Mouse (Mus musculus) CD8-positive naive resting alpha-beta T cell, adult 2 months (primary cell): Measurements from ENCODE around the gene Sertad3.
"Not testable (repeated sequence)": the region's sequence is repeated elsewhere in the genome, so short reads cannot be mapped to it uniquely, and the experiment has no call there.

Experiments used
- DNase-seq, 2 experiments: peaks; one replicate each; pipeline ENCODE4 v3.0.0; 2022; ENCODE audit warnings: low read depth in 2 of 2, low spot score in 2 of 2

The Sertad3 gene

GRCm38 (mm10) chr7:27490543-27491329 lies 17.2 kb downstream of the Sertad3 start:
- peak; percentile 83 to 90 for DNase-seq

GRCm38 (mm10) chr7:27491856-27492255 lies 18.3 kb downstream of the Sertad3 start:
- DNase-seq = no peak

GRCm38 (mm10) chr7:27493022-27493421 lies 19.5 kb downstream of the Sertad3 start:
- DNase-seq = no peak

DNA sequence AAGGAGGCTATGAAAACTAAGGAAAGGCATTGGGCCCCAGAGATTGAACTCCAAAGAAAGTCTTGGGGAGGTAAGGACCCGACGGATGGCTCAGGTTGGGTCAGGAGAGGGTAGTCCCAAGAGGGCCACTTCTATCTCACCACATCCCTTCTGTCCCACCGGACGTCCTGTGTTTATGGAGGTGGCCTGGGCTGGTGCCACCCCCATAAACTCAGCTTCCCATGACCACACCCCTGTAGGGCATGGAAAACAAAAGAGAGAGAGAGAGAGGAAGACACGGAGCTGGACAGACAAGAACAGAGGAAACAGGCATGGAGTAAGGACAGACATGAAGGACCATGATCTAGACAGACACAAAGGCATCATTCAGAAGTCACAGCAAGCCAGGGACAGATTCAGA lies 19.9 kb downstream of the Sertad3 start:
- DNase-seq = no peak

DNA sequence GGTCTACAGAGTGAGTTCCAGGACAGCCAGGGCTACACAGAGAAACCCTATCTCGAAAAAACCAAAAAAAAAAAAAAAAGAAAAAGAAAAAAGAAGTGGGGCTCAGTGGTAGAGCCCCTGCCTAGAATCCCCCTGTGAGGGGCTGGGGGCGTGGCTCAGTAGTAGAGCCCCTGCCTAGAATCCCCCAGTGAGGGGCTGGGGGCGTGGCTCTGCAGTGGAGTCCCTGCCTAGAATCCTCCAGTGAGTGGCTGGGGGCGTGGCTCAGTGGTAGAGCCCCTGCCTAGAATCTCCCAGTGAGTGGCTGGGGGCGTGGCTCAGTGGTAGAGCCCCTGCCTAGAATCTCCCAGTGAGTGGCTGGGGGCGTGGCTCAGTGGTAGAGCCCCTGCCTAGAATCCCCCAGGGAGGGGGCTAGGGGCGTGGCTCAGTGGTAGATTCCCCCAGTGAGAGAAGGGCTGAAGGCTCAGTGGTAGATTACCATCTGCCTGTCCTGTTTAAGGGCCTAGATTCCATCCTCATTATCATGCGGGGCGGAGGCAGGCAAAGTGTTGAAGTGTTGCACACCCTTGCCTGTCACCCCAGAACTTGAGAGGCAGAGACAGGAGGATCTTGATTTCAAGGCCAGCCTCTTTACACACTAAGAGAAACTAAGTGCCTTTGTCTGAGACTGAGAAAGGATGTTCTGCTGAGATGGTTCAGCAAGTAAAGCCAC lies 21.2 kb downstream of the Sertad3 start:
- not testable (repeated sequence) for DNase-seq

GRCm38 (mm10) chr7:27499036-27499435 lies 25.5 kb downstream of the Sertad3 start, which contains the start of gene Prx:
Gene Prx (plus strand): TSS chr7:27499324.
- DNase-seq = no peak

DNA sequence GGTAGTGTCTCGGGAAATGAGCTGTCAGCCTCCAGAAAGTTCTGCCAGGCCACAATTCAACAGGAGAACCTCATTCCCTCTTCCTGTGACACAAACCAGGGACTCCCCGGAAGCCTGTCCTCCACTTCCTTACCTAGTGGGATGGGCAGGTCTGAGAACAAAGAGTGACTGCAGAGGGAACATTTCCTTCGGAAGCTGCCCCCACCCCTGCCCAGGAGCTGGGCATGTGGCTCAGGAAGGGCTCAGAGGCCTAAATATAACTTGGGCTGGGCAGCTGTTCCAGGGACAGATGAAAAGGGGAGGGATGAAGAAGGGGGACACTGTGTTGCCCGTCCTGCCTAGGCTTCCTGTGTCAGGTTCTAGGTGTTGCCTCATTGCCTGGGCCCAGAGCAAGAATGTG lies 28.1 kb downstream of the Sertad3 start:
- no peak for DNase-seq

GRCm38 (mm10) chr7:27506765-27507370 lies 33.3 kb downstream of the Sertad3 start:
- no peak for DNase-seq

- peak; percentile 96 to 99 for DNase-seq
Measured at GRCm38 (mm10) chr7:27507711-27508647, 34.4 kb downstream of the Sertad3 start.

DNA sequence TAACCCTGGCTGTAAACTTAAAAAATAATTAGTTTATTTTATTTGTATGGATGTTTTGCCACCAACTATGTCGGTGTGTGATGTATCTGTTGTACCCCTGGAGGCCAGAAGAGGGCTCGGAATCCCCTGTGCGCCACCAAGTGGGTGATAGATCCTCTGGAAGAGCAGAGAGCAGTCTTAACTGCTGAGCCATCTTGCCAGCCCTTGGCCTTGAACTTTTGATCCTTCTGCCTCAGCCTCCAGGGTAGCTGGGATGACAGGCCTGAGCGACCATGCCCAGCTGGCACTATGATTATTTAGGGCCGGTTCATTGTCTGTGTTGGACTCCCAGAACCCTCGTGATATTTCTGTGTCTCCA lies 35.1 kb downstream of the Sertad3 start:
- peak; percentile 59 to 69 for DNase-seq

- DNase-seq = no peak
Measured at GRCm38 (mm10) chr7:27510809-27511208, 37.2 kb downstream of the Sertad3 start.

DNA sequence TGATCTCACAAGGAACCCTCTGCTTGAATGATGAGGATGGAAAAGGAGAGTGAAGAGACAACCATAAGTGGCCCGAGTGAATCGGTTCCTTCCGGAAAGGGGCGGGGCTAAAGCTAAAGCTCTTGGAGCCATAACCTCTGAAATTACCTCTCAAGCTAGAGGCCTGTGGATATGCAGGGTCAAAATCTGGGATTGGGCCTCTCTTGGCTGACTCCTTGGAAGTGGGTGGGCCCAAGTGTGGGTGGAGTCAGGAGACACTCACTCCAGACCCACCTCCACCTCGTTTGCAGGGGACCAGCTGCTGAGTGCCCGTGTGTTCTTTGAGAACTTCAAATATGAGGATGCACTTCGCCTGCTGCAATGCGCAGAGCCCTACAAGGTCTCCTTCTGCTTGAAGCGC lies 41.4 kb downstream of the Sertad3 start:
- no peak for DNase-seq

DNA sequence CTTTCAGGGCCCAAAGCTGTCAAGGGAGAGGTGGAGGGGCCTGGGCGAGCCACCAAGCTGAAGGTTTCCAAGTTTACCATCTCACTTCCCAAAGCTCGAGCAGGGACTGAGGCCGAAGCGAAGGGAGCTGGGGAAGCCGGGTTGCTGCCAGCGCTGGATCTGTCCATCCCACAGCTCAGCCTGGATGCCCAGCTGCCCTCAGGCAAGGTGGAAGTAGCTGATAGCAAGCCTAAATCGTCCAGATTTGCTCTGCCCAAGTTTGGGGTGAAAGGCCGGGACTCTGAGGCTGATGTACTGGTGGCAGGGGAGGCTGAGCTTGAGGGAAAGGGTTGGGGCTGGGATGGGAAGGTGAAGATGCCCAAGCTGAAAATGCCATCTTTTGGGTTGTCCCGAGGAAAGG lies 44.7 kb downstream of the Sertad3 start:
- no peak for DNase-seq

GRCm38 (mm10) chr7:27520104-27520503 lies 46.5 kb downstream of the Sertad3 start:
- no peak for DNase-seq

- DNase-seq = no peak
Measured at GRCm38 (mm10) chr7:27520599-27520998, 47.0 kb downstream of the Sertad3 start.

DNA sequence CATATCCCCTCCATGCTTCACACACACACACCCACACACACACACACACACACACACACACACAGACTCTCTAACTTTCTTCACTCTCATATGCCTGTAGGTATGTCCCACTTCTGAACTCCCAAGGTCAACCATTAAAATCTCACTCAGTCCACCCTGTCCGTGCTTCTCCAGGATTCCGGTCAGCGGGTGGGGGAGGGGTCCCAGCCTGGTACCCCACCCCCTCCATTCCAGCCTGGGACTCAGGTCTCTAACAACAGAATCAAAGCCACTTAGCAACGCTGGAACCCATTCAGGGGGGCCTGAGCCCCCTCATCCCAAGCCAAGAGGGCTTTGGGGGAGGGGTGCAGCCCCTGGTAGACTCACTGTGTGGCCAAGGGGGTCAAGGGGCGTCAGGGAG lies 49.4 kb downstream of the Sertad3 start, which contains the start of gene Hipk4:
Gene Hipk4, plus strand, starts transcription at position 301 of the 400 bp plus-strand sequence.
- DNase-seq = no peak

- DNase-seq = no peak
Measured at GRCm38 (mm10) chr7:27523805-27524204, 50.2 kb downstream of the Sertad3 start.

- peak; percentile 61 to 69 for DNase-seq
Measured at GRCm38 (mm10) chr7:27526039-27526827, 52.7 kb downstream of the Sertad3 start.
